Mouse (Mus musculus) midbrain, embryonic 10.5 days (tissue): ENCODE data around the gene Xpa. TPM values are rescaled to one million over a fixed set of nuclear protein-coding genes. Genes with fewer than 3 reads are reported as not detected.
"Not testable (repeated sequence)": the region's sequence is repeated elsewhere in the genome, so short reads cannot be mapped to it uniquely, and the experiment has no call there.

ENCODE experiments used
- DNase-seq: peaks from one replicate; pipeline ENCODE4 v3.0.0-alpha.2; 2017; ENCODE audit warnings: low spot score
- H3K27ac ChIP-seq: fragments of 300-500 bp; sonication (generic); replicated peaks from 2 replicates; pipeline ENCODE4 v1.5.1; 2016; ENCODE audit warnings: mild to moderate bottlenecking
- H3K27me3 ChIP-seq: fragments of 300-500 bp; sonication (generic); 2 replicates; pipeline ENCODE4 v1.6.1; 2016; ENCODE audit warnings: low read depth, mild to moderate bottlenecking; ENCODE audit not compliant: poor library complexity, severe bottlenecking
- H3K36me3 ChIP-seq: fragments of 300-500 bp; sonication (generic); 2 replicates; pipeline ENCODE4 v1.6.1; 2016; ENCODE audit warnings: mild to moderate bottlenecking, moderate library complexity
- H3K4me1 ChIP-seq: fragments of 300-500 bp; sonication (generic); 2 replicates; pipeline ENCODE4 v1.6.1; 2016
- H3K4me3 ChIP-seq: fragments of 300-500 bp; sonication (generic); 2 replicates; pipeline ENCODE4 v1.5.1; 2016; ENCODE audit warnings: mild to moderate bottlenecking, moderate library complexity
- H3K9me3 ChIP-seq: fragments of 300-500 bp; sonication (generic); replicated peaks from 2 replicates; pipeline ENCODE4 v1.6.1; 2016; ENCODE audit warnings: mild to moderate bottlenecking
- WGBS: fragments of 180-500 bp; shearing (Covaris S2); methylation state at CpG from one replicate; pipeline ENCODE4 v1.1.7; 2016; 5-methylcytosine and 5-hydroxymethylcytosine counted together
- polyA plus RNA-seq: library from polyadenylated mRNA; unstranded; fragments of >200 nt; fragmentation: Nextera tagmentation; extraction: Ambion mirVana; gene quantifications from 2 replicates; pipeline ENCODE4 v1.2.1, GENCODE M21; 2016

The Xpa gene
- 20.9 and 21.7 TPM in 2 replicates for polyA plus RNA-seq

DNA sequence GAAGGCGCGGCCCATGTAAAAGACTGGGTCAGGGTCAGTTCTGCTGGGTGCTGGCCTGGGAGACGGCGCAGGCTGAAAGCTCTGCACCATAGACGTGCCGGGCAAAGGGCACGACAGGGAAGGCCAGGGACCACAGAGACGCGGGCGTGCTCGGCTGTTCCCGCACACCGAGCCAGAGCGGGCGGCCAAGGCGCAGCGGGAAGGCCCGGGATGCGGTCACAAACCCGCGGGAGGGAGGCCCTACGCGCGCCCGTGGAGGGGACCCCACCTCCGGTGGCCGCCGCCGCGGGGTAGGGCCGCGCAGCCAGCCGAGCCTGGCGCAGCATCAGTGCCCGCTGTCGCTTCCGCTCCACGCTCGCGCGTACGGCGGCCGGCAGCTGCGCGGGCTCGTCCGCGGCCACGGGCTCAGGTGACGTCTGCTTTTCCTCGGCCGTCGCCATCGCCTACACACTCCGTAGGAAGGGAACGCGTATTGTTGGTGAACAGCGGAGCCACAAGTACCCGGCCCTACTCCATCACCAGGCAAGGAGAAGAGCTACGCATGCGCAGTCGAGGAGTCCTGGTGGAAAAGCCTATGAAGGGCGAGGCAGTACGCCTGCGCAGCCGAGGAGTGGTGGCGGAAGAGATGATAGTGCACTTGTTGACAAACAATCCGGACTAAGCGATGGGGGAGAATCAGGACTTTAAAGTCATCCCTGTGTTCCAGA lies at the start of gene Xpa:
Gene Xpa, minus strand, starts transcription at position 531 of the 707 bp plus-strand sequence.
- Histone ChIP-seq H3K27me3 (peaks cover 21% of the 10 kb centered on the region; the same call in 1 of the 2 replicates), H3K36me3 (peaks cover 7% of the 10 kb centered on the region), H3K9me3 (no peaks in the 10 kb centered on the region), H3K4me1 (peaks cover 28% of the 10 kb centered on the region), H3K4me3 (peak within 1 kb of the TSS; percentile 95), H3K27ac (peak within 1 kb of the TSS; percentile 93)
- peak; percentile 96 for DNase-seq
- WGBS = under 1% methylated on average over 68 of the region's 70 CpGs

DNA sequence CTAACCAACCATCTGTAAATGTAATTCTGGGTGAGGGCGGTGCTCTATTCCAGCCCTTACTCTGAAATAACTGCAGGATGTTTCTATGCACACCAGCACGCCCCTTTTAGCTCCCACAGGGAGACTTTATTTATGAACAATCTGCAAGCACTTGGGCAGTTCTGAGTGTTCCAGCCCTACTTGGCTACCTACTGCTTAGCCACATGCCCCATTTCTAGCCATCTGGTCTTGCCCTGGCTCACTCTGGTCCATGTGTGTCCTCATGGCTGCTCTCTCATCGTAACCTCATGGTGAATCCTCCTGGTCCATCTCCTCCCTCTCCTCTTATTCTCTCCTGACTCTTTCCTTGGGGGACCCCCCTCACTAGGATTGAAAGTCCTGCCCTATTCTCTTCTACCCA lies 39.8 kb upstream of the Xpa start:
- DNase-seq = no peak
- 91% methylated on average over 3 of the region's 3 CpGs for WGBS
- H3K27me3 ChIP-seq = no peaks in the 10 kb centered on the region
- H3K36me3 ChIP-seq = no peaks in the 10 kb centered on the region
- H3K4me3 ChIP-seq = no peak overlapping the region
- H3K9me3 ChIP-seq = no peaks in the 10 kb centered on the region
- no peaks in the 10 kb centered on the region for H3K4me1 ChIP-seq
- no peak overlapping the region for H3K27ac ChIP-seq

DNA sequence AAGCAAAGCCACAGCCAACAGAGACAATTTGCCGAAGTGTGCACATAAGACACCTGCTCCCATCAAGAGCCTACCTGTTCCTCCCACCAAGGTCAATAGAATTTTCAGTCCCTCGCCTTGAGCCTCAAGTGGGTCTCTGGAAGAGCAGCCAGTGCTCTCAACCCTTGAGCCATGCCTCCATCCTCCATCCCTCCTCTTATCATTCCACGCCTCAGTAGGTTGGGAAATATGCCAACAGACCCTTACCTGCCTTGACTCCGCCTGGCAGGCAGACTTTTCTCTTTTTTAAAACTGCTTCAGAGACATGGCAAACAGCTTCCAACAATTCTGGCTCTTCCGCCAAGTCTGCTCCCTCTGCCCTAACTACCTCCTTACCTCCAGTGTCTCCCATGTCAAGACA lies 38.6 kb upstream of the Xpa start:
- 86% methylated on average over 5 of the region's 5 CpGs for WGBS
- Histone ChIP-seq H3K27me3 (no peaks in the 10 kb centered on the region), H3K4me1 (no peaks in the 10 kb centered on the region), H3K36me3 (no peaks in the 10 kb centered on the region), H3K9me3 (no peaks in the 10 kb centered on the region), H3K4me3 (no peak overlapping the region), H3K27ac (no peak overlapping the region)
- no peak for DNase-seq

DNA sequence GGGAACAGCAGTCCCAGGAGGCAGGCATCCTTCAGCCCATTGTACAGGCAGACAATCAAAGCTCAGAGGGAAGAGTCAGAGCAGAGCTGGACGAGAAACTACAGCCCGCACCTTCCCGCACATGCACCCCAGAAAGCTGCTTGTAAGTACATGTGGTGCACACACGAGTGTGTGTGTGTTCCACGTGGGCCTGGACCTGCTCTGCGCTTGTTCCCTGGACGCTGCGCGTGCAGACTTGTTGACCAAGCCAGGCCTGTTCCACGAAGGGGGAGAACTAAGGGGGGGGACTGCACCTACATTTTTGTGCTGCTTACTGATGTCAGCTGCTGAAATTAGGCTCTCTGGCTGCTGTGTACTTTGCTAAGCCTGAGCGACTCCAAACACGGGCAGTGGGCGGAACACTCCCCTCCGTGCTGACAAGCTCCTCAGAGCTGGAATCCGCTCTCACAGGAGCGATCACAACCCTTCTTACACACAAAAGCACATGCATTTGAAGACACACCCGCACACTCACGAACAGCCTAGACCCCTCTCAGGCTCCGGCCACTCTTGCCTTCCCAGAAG lies 30.9 kb upstream of the Xpa start:
- peaks cover 16% of the 10 kb centered on the region; the same call in 1 of the 2 replicates for H3K27me3 ChIP-seq
- H3K4me3 ChIP-seq = no peak overlapping the region
- DNase-seq = peak; percentile 24
- WGBS = 48% methylated on average over 19 of the region's 19 CpGs
- H3K36me3 ChIP-seq = no peaks in the 10 kb centered on the region
- H3K27ac ChIP-seq = 0 out of 2 replicates have a peak overlapping the region, but pooled peaks have one; percentile 19
- no peaks in the 10 kb centered on the region for H3K9me3 ChIP-seq
- peaks cover 13% of the 10 kb centered on the region for H3K4me1 ChIP-seq

DNA sequence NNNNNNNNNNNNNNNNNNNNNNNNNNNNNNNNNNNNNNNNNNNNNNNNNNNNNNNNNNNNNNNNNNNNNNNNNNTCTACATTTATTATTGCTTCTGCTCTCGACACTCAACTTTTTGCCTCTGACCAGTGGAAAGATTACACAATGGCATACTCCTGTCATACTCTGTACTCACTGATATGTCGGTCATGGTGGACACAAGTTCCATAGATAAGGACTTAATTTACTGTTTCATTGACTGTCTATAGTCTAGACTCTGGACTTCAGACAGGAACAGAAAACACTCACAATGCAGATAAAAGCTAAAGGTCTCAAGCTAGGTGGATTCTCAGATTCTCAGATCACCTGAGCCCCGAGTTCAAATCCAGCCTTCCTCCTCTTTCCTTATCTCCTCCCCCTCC lies 25.0 kb upstream of the Xpa start:
- Histone ChIP-seq H3K36me3 (no peaks in the 10 kb centered on the region), H3K4me3 (no peak overlapping the region), H3K27me3 (peaks cover 9% of the 10 kb centered on the region; the same call in 1 of the 2 replicates), H3K27ac (no peak overlapping the region), H3K9me3 (no peaks in the 10 kb centered on the region), H3K4me1 (no peaks in the 10 kb centered on the region)
- DNase-seq = no peak
- 88% methylated on average over 3 of the region's 3 CpGs for WGBS

DNA sequence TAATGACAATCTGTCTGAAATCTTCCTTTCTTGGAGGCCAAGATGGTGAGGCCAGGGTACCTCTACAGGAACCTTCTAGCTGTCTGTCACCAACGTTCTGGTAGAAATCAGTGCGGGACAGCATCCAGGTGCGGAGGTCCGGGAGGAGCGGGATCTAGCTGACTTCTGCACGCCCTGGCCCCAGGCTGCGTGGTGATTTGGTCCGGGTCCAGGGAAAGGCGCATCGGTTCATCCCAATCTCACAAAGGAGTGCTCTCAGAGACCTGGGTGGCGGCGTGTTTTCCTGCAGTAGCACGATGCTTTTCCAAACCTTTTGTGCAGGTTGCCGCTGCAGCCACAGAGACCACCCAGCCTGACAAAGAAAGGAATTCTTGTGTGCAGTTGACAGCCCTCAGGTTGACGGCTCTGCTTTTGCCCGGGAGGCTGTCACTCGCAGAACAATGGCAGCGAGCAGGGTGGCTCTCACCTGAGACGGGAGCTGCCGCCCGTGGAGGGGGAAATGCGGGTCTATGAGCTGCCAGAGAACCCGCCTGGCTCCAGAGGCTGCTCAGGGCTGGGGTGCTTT lies 6.5 kb upstream of the Xpa start:
- H3K27me3 ChIP-seq = peaks cover 54% of the 10 kb centered on the region

DNA sequence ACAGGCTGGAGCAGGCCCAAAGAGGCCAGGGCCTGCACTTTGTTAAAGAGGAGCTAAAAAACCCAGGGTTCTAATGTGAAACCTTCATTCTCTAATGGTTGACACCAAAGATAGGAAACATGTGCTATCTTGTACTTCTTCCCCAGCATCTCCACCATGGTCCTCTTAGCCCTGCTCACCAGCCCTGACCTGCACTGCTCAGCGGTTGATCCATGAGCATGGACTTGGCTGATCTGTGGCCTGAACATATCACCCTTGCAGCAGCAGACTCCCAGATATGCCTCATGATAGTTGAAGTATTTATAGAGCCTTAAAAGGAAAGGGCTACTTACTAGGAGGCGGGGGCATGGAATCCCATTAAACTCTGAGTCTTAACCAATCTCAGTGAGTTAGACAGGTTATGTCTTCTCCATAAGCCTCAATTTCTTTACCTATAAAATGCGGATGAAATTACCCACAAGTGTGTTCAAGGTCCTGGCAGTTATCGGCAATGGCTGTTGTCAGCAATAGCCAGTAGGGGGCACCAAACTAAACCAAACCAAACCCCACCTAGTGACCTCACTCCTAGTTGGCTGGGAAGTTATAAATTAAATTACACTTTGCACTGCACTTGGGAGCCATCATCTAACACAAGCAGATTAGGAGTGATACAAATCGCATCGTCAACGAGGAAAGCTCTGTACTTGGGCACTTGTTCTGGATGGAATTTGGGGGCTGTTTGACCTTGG lies 5.9 kb upstream of the Xpa start:
- Histone ChIP-seq H3K27me3 (peaks cover 54% of the 10 kb centered on the region), H3K27ac (peak overlapping the region; percentile 65; the same call in 1 of the 2 replicates), H3K9me3 (peaks cover 2% of the 10 kb centered on the region; the same call in 1 of the 2 replicates), H3K4me1 (peaks cover 9% of the 10 kb centered on the region), H3K36me3 (no peaks in the 10 kb centered on the region), H3K4me3 (peak overlapping the region; percentile 46)
- DNase-seq = peak; percentile 72
- WGBS = 11% methylated on average over 7 of the region's 7 CpGs

More for the DNA sequence above, 6.5 kb upstream of the Xpa start:
- Histone ChIP-seq H3K27ac (peak overlapping the region; percentile 65), H3K36me3 (no peaks in the 10 kb centered on the region), H3K4me3 (peak overlapping the region; percentile 46), H3K9me3 (peaks cover 8% of the 10 kb centered on the region), H3K4me1 (peaks cover 9% of the 10 kb centered on the region)
- 7% methylated on average over 23 of the region's 23 CpGs for WGBS
- DNase-seq = peak; percentile 37

DNA sequence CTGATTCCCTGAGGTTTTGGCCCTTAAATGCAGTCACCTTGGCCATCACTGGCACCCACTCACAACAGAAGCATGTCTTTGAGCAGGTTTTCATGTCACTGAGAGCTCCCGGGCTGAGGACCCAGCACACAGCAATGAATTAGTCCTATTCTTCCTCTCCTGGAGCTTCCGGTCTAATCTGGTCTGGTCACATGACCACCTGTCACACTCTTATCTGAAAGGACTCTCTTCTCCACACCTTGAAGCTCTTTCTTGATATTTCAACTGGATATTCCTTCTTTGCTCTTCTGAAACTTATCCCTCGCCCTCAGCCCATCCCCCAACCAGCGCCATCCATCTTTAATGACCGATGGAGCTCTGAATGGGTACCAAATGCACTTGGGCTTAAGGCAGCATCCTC lies 2.0 kb upstream of the Xpa start:
- peaks cover 36% of the 10 kb centered on the region for H3K4me1 ChIP-seq
- WGBS = 79% methylated on average over 5 of the region's 5 CpGs

DNA sequence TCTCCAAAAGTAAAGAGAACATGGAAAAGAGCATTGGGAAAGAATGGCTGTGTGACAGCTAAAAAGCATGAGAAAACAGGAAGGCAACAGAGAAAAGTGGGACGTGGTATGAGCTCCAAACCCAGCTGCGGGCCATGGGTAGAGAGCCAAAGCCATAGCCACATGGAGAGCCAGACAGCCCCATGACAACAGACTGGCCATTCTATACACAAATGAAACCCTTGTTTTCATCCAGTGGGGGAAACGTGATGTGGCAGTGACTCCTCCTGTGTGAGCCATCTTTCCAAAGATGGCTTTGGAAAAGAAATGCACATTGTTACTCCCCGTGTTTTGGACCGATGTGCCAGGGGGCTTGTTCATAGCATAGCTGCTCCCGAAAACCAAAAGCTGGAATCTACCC lies 402 bp upstream of the Xpa start:
- peak overlapping the region; percentile 93 for H3K27ac ChIP-seq
- H3K27me3 ChIP-seq = peaks cover 26% of the 10 kb centered on the region
- WGBS = 55% methylated on average over 6 of the region's 6 CpGs
- peak overlapping the region; percentile 95 for H3K4me3 ChIP-seq
- peaks cover 28% of the 10 kb centered on the region for H3K4me1 ChIP-seq
- 0 out of 2 replicates have a peak, but pooled peaks cover 2% of the 10 kb centered on the region for H3K36me3 ChIP-seq
- no peaks in the 10 kb centered on the region for H3K9me3 ChIP-seq
- DNase-seq = no peak

More for the DNA sequence above, 2.0 kb upstream of the Xpa start:
- no peak overlapping the region for H3K4me3 ChIP-seq
- no peaks in the 10 kb centered on the region for H3K9me3 ChIP-seq
- DNase-seq = no peak
- H3K27me3 ChIP-seq = peaks cover 39% of the 10 kb centered on the region
- H3K27ac ChIP-seq = no peak overlapping the region
- no peaks in the 10 kb centered on the region for H3K36me3 ChIP-seq

DNA sequence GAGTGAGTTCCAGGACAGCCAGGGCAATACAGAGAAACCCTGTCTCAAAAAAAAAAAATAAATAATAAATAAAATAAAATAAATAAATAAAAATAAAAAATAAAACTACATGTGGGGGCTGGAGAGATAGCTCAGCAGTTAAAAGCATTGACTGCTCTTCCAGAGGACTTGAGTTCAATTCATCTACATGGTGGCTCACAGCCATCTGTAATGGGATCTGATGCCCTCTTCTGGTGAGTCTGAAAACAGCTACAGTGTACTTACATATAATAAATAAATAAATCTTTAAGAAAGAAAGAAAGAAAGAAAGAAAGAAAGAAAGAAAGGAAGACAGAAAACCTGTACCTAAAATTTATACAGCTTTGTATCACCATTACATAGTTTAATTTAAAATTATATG lies 4.1 kb downstream of the Xpa start:
- not testable (repeated sequence) for H3K27me3 ChIP-seq, H3K9me3 ChIP-seq, H3K27ac ChIP-seq, H3K4me3 ChIP-seq, DNase-seq
- H3K4me1 ChIP-seq = peaks cover 28% of the 10 kb centered on the region
- H3K36me3 ChIP-seq = peaks cover 42% of the 10 kb centered on the region

DNA sequence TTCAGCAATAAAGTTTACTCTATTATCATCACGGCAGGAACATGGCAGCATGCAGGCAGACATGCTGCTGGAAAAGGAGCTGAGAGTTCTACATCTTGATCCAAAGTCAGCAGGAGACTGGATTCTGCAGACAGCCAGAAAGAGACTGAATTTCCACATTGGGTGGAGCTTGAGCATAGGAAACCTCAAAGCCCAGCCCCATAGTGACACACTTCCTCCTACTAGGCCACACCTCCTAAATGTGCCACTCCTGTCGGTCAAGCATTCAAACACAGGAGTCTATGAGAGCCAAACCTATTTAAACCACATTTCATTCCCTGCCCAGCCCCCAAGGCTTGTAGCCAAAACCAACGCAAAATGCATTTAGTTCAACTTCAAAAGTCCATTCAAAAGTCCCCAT lies 9.6 kb downstream of the Xpa start:
- WGBS = 88% methylated on average over 3 of the region's 3 CpGs
- no peaks in the 10 kb centered on the region for H3K4me1 ChIP-seq
- no peaks in the 10 kb centered on the region for H3K9me3 ChIP-seq
- H3K36me3 ChIP-seq = peaks cover 90% of the 10 kb centered on the region
- no peaks in the 10 kb centered on the region for H3K27me3 ChIP-seq
- no peak overlapping the region for H3K27ac ChIP-seq
- no peak for DNase-seq
- no peak overlapping the region for H3K4me3 ChIP-seq

DNA sequence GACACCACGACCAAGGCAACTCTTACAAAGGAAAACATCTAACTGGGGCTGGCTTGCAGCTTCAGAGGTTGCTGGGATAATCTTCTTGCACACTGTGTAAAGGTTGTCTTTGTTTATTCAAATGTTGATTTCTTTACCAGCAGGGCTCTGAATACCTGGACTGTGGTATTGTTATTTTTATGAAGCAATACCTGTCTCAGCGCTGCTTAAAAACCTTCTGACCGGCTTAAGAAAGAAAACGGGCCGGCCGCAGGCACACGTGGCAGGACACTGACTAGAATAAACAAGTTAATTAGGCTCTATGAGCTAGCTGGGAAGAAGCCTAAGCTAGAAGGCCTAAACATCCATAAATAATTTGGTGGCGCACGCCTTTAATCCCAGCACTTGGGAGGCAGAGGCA lies 10.2 kb downstream of the Xpa start:
- Histone ChIP-seq H3K36me3 (peaks cover 91% of the 10 kb centered on the region), H3K4me3 (no peak overlapping the region), H3K27ac (no peak overlapping the region), H3K27me3 (no peaks in the 10 kb centered on the region), H3K9me3 (no peaks in the 10 kb centered on the region), H3K4me1 (no peaks in the 10 kb centered on the region)
- no peak for DNase-seq
- 88% methylated on average over 9 of the region's 9 CpGs for WGBS
